Mouse (Mus musculus) ES-Bruce4 (cell line): ENCODE data around the gene Rrn3.
"Not testable (repeated sequence)": the region's sequence is repeated elsewhere in the genome, so short reads cannot be mapped to it uniquely, and the experiment has no call there.

Source experiments
- CTCF ChIP-seq: IDR thresholded peaks from one replicate; pipeline ENCODE4 v1.8.1; 2011; ENCODE audit warnings: low read depth, low read length
- EP300 ChIP-seq: IDR thresholded peaks from 2 replicates; pipeline ENCODE4 v1.6.1; 2011; ENCODE audit warnings: low read depth, low read length; ENCODE audit not compliant: insufficient read depth
- POLR2A ChIP-seq: IDR thresholded peaks from one replicate; pipeline ENCODE4 v1.8.1; 2011; ENCODE audit warnings: low read length; ENCODE audit not compliant: insufficient read depth

- TF ChIP-seq CTCF, POLR2A, EP300: not testable (repeated sequence)
Measured at GRCm38 (mm10) chr16:13762807-13763206, 17.7 kb upstream of the Rrn3 start.
